Mouse (Mus musculus) stomach, embryonic 14.5 days (tissue): ENCODE measurements at regions not wholly inside any gene's neighbourhood (a gene's known extent, or its start where the extent isn't known, plus 50 kb on each side); places are given as distances from the start of the nearest gene placed in this dataset.

Experiments used
- ATAC-seq: fragments of 200-750 bp; cut with Nextera tagmentation; 2 replicates; pipeline ENCODE4 v1.8.0; 2017; ENCODE audit warnings: low read depth, moderate TSS enrichment; ENCODE audit not compliant: insufficient number of reproducible peaks, insufficient read depth, low FRiP score
- H3K27ac ChIP-seq: fragments of 300-500 bp; sonication (generic); 2 replicates; pipeline ENCODE4 v1.5.1; 2014; ENCODE audit warnings: mild to moderate bottlenecking, low read length, moderate library complexity, mixed read lengths
- H3K27me3 ChIP-seq: fragments of 300-500 bp; sonication (generic); 2 replicates; pipeline ENCODE4 v1.6.1; 2014; ENCODE audit warnings: low read length, control low read depth, mixed read lengths; ENCODE audit not compliant: control insufficient read depth, insufficient read depth
- H3K36me3 ChIP-seq: fragments of 300-500 bp; sonication (generic); 2 replicates; pipeline ENCODE4 v1.6.1; 2014; ENCODE audit warnings: mild to moderate bottlenecking, control low read depth, low read length, moderate library complexity, mixed read lengths; ENCODE audit not compliant: control insufficient read depth, insufficient read depth
- H3K4me1 ChIP-seq: fragments of 300-500 bp; sonication (generic); 2 replicates; pipeline ENCODE4 v1.6.1; 2014; ENCODE audit warnings: low read length, control low read depth, mixed read lengths; ENCODE audit not compliant: control insufficient read depth, insufficient read depth
- H3K4me2 ChIP-seq: fragments of 300-500 bp; sonication (generic); replicated peaks from 2 replicates; pipeline ENCODE4 v1.6.1; 2014; ENCODE audit warnings: low read depth, low read length, control low read depth
- H3K4me3 ChIP-seq: fragments of 300-500 bp; sonication (generic); 2 replicates; pipeline ENCODE4 v1.5.1; 2014; ENCODE audit warnings: low read depth, low read length, control low read depth
- H3K9ac ChIP-seq: fragments of 300-500 bp; sonication (generic); replicated peaks from 2 replicates; pipeline ENCODE4 v1.6.1; 2014; ENCODE audit warnings: low read depth, mild to moderate bottlenecking, control low read depth, low read length, moderate library complexity, mixed read lengths
- H3K9me3 ChIP-seq: fragments of 300-500 bp; sonication (generic); 2 replicates; pipeline ENCODE4 v1.6.1; 2016; ENCODE audit warnings: low read depth, low read length, control low read depth; ENCODE audit not compliant: control insufficient read depth
- WGBS: fragments of 180-500 bp; shearing (Covaris S2); extraction: QIAGEN DNeasy Blood & Tissue Kit; methylation state at CpG from one replicate; pipeline ENCODE4 v1.1.7; 2014; 5-methylcytosine and 5-hydroxymethylcytosine counted together

DNA sequence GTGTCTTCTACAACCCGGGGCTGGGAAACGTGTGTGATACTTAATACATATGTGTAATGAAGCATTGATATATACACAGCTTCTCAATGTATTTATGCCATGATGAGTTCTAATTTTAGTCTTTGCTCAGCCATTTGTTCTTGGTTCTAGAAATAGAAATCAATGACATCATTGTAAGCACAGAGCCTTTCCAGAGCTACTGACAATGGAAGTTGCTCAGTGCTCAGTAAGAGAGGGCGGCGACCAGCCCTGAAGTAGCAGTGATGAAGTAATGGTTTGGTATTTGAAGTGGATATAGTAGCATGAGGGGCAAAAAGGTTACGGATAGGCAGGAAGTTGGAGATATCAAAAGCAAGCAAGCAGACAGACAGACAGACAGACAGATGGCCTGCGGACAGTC, 173.8 kb upstream of the Atp5g3 start:
- no peak for ATAC-seq
- H3K4me1 ChIP-seq, result peaks cover 3% of the 10 kb centered on the region; the same call in 1 of the 2 replicates
- 84% methylated on average over 6 of the region's 6 CpGs for WGBS

DNA sequence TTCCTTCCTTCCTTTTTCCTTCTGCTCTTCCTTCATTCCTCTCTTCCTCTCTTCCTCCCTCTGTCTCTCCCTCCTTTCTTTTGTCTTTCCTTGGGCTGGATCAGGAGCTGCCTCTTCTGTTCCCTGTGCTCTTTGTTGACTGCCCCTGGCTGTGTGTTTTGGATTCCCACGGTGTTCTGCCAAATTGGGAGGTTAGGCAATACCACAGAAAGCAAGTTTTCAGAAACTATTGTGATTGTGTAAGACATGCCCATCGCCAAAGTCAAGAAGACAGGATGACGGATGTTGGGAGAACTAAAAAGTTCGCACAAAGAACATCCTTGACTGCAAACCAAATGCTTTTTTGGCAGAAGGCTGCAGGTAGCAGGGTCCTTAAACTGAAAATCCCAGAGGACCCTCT, 165.6 kb upstream of the Atp5g3 start:
- H3K27me3 ChIP-seq, result no peaks in the 10 kb centered on the region
- 69% methylated on average over 4 of the region's 4 CpGs for WGBS
- H3K4me1 ChIP-seq, result no peaks in the 10 kb centered on the region
- H3K9me3 ChIP-seq, result no peaks in the 10 kb centered on the region
- ATAC-seq, result no peak
- no peak overlapping the region for H3K27ac ChIP-seq
- H3K36me3 ChIP-seq, result no peaks in the 10 kb centered on the region
- H3K4me3 ChIP-seq, result no peak overlapping the region
- H3K9ac ChIP-seq, result no peak overlapping the region
- H3K4me2 ChIP-seq, result no peak overlapping the region

More for the DNA sequence above, 173.8 kb upstream of the Atp5g3 start:
- Histone ChIP-seq H3K36me3 (no peaks in the 10 kb centered on the region), H3K4me3 (no peak overlapping the region), H3K4me2 (no peak overlapping the region), H3K9me3 (no peaks in the 10 kb centered on the region), H3K27ac (no peak overlapping the region), H3K27me3 (no peaks in the 10 kb centered on the region), H3K9ac (no peak overlapping the region)

DNA sequence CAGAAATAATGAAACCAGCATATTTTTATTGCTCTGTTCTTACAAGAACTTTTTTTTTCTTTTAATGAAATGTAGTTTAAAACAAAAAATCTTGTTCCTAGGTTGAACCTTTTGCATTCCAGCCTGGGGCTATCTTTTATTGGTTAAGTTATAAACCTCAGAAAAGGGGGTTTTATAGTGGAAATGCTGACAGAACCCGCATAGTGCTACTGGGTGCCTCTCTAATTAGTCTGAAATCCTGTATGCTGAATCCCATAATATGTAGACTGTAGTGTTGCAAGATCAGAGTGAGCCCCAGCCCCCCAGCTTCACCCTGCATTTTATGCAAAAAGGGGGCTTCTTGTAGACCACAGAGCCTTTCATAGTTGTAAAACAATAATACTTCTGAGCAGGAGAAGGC, 164.4 kb upstream of the Atp5g3 start:
- H3K9ac ChIP-seq, result no peak overlapping the region
- no peak overlapping the region for H3K4me3 ChIP-seq
- H3K36me3 ChIP-seq, result no peaks in the 10 kb centered on the region
- H3K4me1 ChIP-seq, result no peaks in the 10 kb centered on the region
- no peak overlapping the region for H3K27ac ChIP-seq
- 78% methylated on average over 1 of the region's 1 CpGs for WGBS
- H3K4me2 ChIP-seq, result no peak overlapping the region
- no peaks in the 10 kb centered on the region for H3K27me3 ChIP-seq
- no peak for ATAC-seq
- H3K9me3 ChIP-seq, result no peaks in the 10 kb centered on the region

DNA sequence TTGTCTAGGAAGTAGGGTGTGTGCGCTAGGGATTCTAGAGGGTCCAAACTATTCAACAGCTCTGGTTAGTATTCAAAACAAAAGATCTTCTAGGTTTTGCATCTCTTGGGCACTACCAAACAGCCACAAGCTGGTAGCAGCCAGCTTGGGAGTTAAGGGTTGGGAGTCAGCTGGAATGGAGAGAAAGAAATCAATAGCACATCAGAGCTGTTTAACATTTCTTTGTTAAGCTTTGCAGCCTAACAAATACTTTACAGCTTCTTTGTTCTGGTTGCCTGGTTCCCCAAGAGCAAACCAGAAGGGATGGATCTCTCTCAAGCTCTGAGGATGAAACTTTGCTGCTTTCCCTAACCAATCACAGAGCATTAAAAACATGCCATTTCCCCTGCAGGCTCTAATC, 162.3 kb upstream of the Atp5g3 start:
- WGBS, result 96% methylated on average over 1 of the region's 1 CpGs
- Histone ChIP-seq H3K36me3 (no peaks in the 10 kb centered on the region), H3K9ac (no peak overlapping the region), H3K27ac (no peak overlapping the region), H3K27me3 (no peaks in the 10 kb centered on the region), H3K9me3 (no peaks in the 10 kb centered on the region), H3K4me3 (no peak overlapping the region), H3K4me2 (no peak overlapping the region), H3K4me1 (no peaks in the 10 kb centered on the region)
- ATAC-seq, result no peak

DNA sequence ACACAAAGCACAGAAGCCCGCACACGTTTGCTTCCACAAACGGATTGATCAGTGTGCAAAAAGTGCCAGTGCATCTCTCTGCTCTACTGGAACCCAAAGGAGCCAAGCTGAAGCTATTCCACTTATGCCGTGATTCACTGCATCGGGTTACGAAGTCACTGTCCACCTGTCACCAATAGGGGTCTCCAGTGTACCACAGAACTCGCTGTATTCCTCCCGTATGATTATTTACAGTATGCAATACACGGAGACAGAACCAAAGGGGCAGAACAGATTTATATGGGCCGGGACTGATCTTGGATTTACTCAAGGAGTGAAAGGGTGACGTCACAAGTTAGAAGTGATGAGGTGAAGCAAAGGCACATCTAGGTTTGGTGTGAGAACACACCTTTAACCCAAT, 155.5 kb upstream of the Atp5g3 start:
- H3K27me3 ChIP-seq, result no peaks in the 10 kb centered on the region
- H3K9me3 ChIP-seq, result no peaks in the 10 kb centered on the region
- no peaks in the 10 kb centered on the region for H3K36me3 ChIP-seq
- H3K4me1 ChIP-seq, result no peaks in the 10 kb centered on the region
- no peak overlapping the region for H3K9ac ChIP-seq
- H3K4me3 ChIP-seq, result no peak overlapping the region
- ATAC-seq, result peak; percentile 58; the same call in 1 of the 2 replicates
- 4% methylated on average over 11 of the region's 11 CpGs for WGBS
- no peak overlapping the region for H3K4me2 ChIP-seq
- no peak overlapping the region for H3K27ac ChIP-seq

DNA sequence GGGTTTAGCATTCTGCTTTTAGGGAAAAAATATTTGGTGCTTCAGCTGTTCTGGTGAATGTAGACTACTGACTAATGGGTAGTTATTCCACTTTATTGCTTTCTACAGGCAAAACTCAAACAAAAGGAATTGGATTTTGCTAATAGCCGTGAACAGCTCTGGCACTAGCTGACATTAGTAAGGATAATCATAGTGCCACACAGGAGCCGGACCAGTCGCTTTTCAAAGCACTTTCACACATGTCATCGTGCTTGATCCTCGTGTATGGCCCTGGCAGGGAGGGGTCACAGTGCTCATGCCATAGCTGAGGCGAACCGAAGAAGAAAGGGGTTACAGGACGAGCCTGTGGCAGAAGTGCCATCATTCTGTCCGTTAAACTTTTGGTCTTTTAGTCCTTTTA, 153.2 kb upstream of the Atp5g3 start:
- H3K27ac ChIP-seq, result no peak overlapping the region
- no peaks in the 10 kb centered on the region for H3K36me3 ChIP-seq
- 71% methylated on average over 9 of the region's 9 CpGs for WGBS

DNA sequence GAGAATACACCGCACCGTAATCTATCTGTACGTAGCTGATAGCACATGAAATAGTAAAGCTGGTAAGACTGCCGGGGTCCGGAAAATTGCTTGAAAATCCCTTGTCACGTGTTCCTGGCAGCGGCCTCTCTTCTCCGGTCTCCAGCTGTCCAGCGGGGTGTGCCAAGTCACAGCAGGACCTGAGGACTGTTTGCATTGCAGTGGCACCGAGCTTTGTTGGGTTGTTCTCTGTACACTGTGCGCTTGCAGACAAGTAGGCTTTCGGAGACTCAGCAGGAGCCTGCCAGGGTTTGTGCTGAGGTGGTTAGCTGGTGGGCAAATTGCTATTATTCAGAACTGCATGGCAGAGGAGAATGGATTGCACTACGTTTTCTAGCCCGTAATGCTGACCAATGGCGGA, 152.7 kb upstream of the Atp5g3 start:
- 80% methylated on average over 15 of the region's 15 CpGs for WGBS
- Histone ChIP-seq H3K27ac (no peak overlapping the region), H3K4me3 (no peak overlapping the region), H3K9ac (no peak overlapping the region), H3K27me3 (no peaks in the 10 kb centered on the region), H3K9me3 (no peaks in the 10 kb centered on the region), H3K4me2 (no peak overlapping the region), H3K4me1 (no peaks in the 10 kb centered on the region), H3K36me3 (no peaks in the 10 kb centered on the region)
- no peak for ATAC-seq

More for the DNA sequence above, 153.2 kb upstream of the Atp5g3 start:
- H3K9me3 ChIP-seq, result no peaks in the 10 kb centered on the region
- H3K27me3 ChIP-seq, result no peaks in the 10 kb centered on the region
- H3K4me2 ChIP-seq, result no peak overlapping the region
- no peaks in the 10 kb centered on the region for H3K4me1 ChIP-seq
- H3K4me3 ChIP-seq, result no peak overlapping the region
- no peak for ATAC-seq
- no peak overlapping the region for H3K9ac ChIP-seq

DNA sequence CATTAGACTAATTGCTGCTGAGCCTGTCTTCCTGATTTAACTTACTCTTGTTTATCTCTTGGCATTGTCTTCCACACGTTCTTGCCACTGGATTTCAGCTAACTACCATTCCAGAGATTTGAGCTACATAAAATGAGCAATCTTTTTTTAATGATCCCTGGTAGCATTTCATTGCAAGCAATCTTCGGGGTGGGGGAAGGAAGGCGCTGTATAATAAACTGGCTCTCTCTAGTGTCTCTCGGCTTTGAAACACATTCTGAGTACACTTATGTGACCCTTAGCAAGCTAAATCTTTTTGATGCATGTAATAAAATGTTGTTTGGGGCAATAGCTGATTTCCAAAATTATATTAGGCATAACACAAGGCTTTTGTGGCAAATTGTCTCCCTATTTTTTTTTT, 152.2 kb upstream of the Atp5g3 start:
- Histone ChIP-seq H3K9me3 (no peaks in the 10 kb centered on the region), H3K27me3 (no peaks in the 10 kb centered on the region), H3K9ac (no peak overlapping the region), H3K27ac (no peak overlapping the region), H3K4me1 (no peaks in the 10 kb centered on the region), H3K4me3 (no peak overlapping the region), H3K36me3 (no peaks in the 10 kb centered on the region), H3K4me2 (no peak overlapping the region)
- WGBS, result 65% methylated on average over 4 of the region's 4 CpGs
- ATAC-seq, result no peak

DNA sequence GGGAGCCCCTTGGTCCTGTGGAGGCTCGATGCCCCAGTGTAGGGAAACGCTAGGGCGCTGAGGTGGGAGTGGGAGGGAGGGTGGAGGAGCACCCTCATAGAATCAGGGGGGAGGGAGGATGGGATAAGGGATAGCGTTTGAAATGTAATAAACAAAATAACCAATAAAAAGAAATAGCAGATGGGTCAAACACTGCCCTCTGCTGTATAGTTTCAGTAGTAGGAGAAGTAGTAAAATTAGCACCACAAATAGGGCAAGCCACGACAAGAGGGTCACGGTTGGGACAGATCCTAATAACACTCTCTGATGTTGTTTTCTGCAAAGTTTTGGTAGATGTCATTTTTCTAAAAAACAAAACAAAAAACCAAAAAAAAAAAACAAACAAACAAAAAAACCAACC, 131.3 kb upstream of the Atp5g3 start:
- 74% methylated on average over 6 of the region's 6 CpGs for WGBS
- no peak overlapping the region for H3K4me2 ChIP-seq
- ATAC-seq, result no peak

More for the DNA sequence above, 131.3 kb upstream of the Atp5g3 start:
- Histone ChIP-seq H3K9me3 (no peaks in the 10 kb centered on the region), H3K4me3 (no peak overlapping the region), H3K27ac (no peak overlapping the region), H3K4me1 (no peaks in the 10 kb centered on the region), H3K9ac (no peak overlapping the region), H3K36me3 (no peaks in the 10 kb centered on the region), H3K27me3 (no peaks in the 10 kb centered on the region)
